Mouse (Mus musculus) limb, embryonic 14.5 days (tissue): ENCODE results near the gene Hist1h2bq. TPM values are rescaled to one million over a fixed set of nuclear protein-coding genes. Genes with fewer than 3 reads are reported as not detected.
"Not testable (repeated sequence)": the region's sequence is repeated elsewhere in the genome, so short reads cannot be mapped to it uniquely, and the experiment has no call there.

Source experiments
- ATAC-seq: fragments of 200-750 bp; cut with Nextera tagmentation; 2 replicates; pipeline ENCODE4 v1.8.0; 2017; ENCODE audit warnings: low read depth, moderate number of reproducible peaks, moderate TSS enrichment; ENCODE audit not compliant: low FRiP score
- DNase-seq: peaks from one replicate; pipeline ENCODE4 v3.0.0-alpha.2; 2015; ENCODE audit warnings: low spot score
- H3K27ac ChIP-seq: fragments of 300-500 bp; sonication (generic); replicated peaks from 2 replicates; pipeline ENCODE4 v1.5.1; 2014; ENCODE audit warnings: low read depth, mild to moderate bottlenecking, low read length, moderate library complexity, mixed read lengths
- H3K27me3 ChIP-seq: fragments of 300-500 bp; sonication (generic); 2 replicates; pipeline ENCODE4 v1.6.1; 2014; ENCODE audit warnings: low read length, mixed read lengths; ENCODE audit not compliant: control insufficient read depth, insufficient read depth
- H3K36me3 ChIP-seq: fragments of 300-500 bp; sonication (generic); 2 replicates; pipeline ENCODE4 v1.6.1; 2014; ENCODE audit warnings: mild to moderate bottlenecking, low read length, moderate library complexity, mixed read lengths; ENCODE audit not compliant: control insufficient read depth, insufficient read depth
- H3K4me1 ChIP-seq: fragments of 300-500 bp; sonication (generic); 2 replicates; pipeline ENCODE4 v1.6.1; 2014; ENCODE audit warnings: antibody characterized with exemption, low read length, mixed read lengths; ENCODE audit not compliant: control insufficient read depth, insufficient read depth
- H3K4me2 ChIP-seq: fragments of 300-500 bp; sonication (generic); replicated peaks from 2 replicates; pipeline ENCODE4 v1.6.1; 2014; ENCODE audit warnings: low read depth, mild to moderate bottlenecking, low read length, moderate library complexity; ENCODE audit not compliant: severe bottlenecking
- H3K4me3 ChIP-seq: fragments of 300-500 bp; sonication (generic); replicated peaks from 2 replicates; pipeline ENCODE4 v1.5.1; 2014; ENCODE audit warnings: low read length
- H3K9ac ChIP-seq: fragments of 300-500 bp; sonication (generic); 2 replicates; pipeline ENCODE4 v1.6.1; 2014; ENCODE audit warnings: mild to moderate bottlenecking, low read depth, low read length, moderate library complexity; ENCODE audit not compliant: severe bottlenecking
- H3K9me3 ChIP-seq: fragments of 300-500 bp; sonication (generic); 2 replicates; pipeline ENCODE4 v1.6.1; 2016; ENCODE audit warnings: low read length; ENCODE audit not compliant: control insufficient read depth
- POLR2A ChIP-seq: fragments of 200-500 bp; IDR thresholded peaks from 2 replicates; pipeline ENCODE4 v1.8.0; 2012; ENCODE audit warnings: inconsistent platforms, mild to moderate bottlenecking, moderate library complexity, borderline replicate concordance; ENCODE audit not compliant: insufficient read depth, insufficient read length; ENCODE audit errors: extremely low read depth
- WGBS: fragments of 180-500 bp; shearing (Covaris S2); extraction: QIAGEN DNeasy Blood & Tissue Kit; methylation state at CpG from one replicate; pipeline ENCODE4 v1.1.7; 2014; 5-methylcytosine and 5-hydroxymethylcytosine counted together
- polyA plus RNA-seq, 2 experiments: library from polyadenylated mRNA; depleted of rRNA in 1 of 2; stranded (reverse) in 1 of 2; unstranded in 1 of 2; fragments of >200 nt; fragmentation: Nextera tagmentation in 1 of 2; extraction: Ambion mirVana in 1 of 2; gene quantifications; 2 replicates each; pipeline versions ENCODE4 v1.2.1 to v1.2.3; 2012 to 2014

Gene Hist1h2bq
- polyA plus RNA-seq, 2 experiments: 18.4 to 20.2 TPM

DNA sequence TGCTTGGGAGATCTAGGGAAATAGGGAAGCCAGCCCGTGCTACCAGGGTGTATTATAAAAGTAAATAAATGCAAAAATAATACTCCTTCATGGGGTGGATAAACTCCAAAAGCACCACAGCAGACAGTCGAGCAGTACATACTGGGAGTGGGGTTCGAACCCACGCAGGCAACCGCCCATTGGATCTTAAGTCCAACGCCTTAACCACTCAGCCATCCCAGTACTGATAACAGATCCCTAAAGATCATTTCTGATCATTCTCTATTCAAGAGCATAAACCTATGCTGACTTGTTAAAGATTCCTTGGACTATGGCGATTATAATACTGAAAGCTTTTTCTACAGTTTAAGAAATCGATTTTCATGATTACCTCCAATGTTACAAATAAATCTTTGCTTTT, 37.9 kb upstream of the Hist1h2bq start:
- Histone ChIP-seq H3K36me3 (no peaks in the 10 kb centered on the region), H3K9me3 (no peaks in the 10 kb centered on the region), H3K4me1 (no peaks in the 10 kb centered on the region), H3K27ac (no peak overlapping the region), H3K9ac (no peak overlapping the region), H3K27me3 (no peaks in the 10 kb centered on the region), H3K4me3 (no peak overlapping the region), H3K4me2 (no peak overlapping the region)
- 18% methylated on average over 8 of the region's 8 CpGs for WGBS
- TF ChIP-seq POLR2A: no peak
- ATAC-seq: no peak
- no peak for DNase-seq

DNA sequence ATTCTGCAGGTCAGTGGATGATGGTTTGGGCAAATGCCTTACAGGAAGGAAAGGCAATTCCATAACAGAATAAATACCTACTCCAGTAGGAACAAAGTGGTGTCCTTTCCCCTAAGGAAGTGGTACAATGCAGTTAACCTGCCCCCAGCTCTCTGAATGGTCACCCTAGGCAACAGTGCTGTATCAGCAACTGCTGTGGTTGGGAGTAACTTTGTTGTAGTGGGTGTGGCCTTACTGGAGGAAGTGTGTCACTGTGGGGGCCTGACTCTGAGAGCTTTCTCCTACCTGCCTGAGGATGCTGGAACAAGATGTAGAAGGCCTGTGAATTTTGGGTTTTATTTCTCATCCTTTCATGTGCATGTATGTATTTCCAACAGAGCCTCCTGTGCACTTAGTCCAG, 36.4 kb upstream of the Hist1h2bq start:
- not testable (repeated sequence) for H3K9me3 ChIP-seq, H3K27me3 ChIP-seq, DNase-seq, H3K4me3 ChIP-seq, H3K36me3 ChIP-seq, ATAC-seq, H3K4me1 ChIP-seq, H3K9ac ChIP-seq, H3K27ac ChIP-seq, H3K4me2 ChIP-seq

DNA sequence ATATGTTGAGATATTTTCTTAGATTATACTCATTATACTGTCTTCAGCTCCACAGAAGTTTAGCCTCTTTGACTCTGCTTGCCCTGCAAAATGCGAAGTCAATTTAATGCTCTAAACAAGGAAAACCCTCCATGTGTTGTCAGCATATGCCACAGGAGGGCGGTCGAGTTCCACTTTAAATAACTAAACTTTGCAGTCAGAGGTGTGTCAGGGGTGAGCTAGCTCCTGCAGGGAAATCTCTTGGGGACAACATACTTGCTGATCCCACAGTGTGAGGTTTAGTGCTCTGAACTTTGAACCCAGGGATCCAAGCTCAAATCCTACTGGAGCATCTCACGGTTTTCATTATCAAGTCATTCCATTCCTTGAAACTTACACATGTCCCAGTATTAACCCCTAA, 30.5 kb upstream of the Hist1h2bq start:
- H3K36me3 ChIP-seq, H3K4me3 ChIP-seq, H3K9ac ChIP-seq, H3K4me2 ChIP-seq, H3K9me3 ChIP-seq, DNase-seq, H3K27ac ChIP-seq, H3K27me3 ChIP-seq, H3K4me1 ChIP-seq: not testable (repeated sequence)
- ATAC-seq: peak; percentile 78
- no CpG with 5 or more reads among the region's 4 CpGs for WGBS

DNA sequence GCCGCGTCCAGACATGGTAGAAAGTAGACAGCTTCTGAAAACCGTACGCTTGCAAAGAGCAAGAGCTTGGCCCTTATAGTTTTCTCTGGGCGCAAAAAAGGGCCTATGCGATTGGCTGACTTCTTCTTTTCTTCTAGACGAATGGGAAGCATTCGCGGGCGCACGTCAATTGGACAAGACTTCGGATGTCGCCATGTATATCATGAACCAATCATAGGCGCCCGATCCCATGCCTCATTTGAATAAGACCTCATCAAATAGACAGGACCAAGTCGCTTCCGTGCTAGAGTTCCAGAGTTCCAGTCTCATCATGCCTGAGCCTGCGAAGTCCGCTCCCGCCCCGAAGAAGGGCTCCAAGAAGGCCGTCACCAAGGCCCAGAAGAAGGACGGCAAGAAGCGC, 23.5 kb upstream of the Hist1h2bq start, which contains the start of the genes Hist1h2ap and Hist1h2br:
Gene Hist1h2ap (minus strand): TSS at position 47 of the 400 bp plus-strand sequence.
Gene Hist1h2br (plus strand): TSS at position 283 of the 400 bp plus-strand sequence.
- H3K4me2 ChIP-seq, DNase-seq, H3K4me3 ChIP-seq, H3K4me1 ChIP-seq, H3K27ac ChIP-seq, H3K9me3 ChIP-seq, H3K9ac ChIP-seq, H3K36me3 ChIP-seq, H3K27me3 ChIP-seq: not testable (repeated sequence)
- peak; percentile 91 for ATAC-seq
- no CpG with 5 or more reads among the region's 24 CpGs for WGBS

DNA sequence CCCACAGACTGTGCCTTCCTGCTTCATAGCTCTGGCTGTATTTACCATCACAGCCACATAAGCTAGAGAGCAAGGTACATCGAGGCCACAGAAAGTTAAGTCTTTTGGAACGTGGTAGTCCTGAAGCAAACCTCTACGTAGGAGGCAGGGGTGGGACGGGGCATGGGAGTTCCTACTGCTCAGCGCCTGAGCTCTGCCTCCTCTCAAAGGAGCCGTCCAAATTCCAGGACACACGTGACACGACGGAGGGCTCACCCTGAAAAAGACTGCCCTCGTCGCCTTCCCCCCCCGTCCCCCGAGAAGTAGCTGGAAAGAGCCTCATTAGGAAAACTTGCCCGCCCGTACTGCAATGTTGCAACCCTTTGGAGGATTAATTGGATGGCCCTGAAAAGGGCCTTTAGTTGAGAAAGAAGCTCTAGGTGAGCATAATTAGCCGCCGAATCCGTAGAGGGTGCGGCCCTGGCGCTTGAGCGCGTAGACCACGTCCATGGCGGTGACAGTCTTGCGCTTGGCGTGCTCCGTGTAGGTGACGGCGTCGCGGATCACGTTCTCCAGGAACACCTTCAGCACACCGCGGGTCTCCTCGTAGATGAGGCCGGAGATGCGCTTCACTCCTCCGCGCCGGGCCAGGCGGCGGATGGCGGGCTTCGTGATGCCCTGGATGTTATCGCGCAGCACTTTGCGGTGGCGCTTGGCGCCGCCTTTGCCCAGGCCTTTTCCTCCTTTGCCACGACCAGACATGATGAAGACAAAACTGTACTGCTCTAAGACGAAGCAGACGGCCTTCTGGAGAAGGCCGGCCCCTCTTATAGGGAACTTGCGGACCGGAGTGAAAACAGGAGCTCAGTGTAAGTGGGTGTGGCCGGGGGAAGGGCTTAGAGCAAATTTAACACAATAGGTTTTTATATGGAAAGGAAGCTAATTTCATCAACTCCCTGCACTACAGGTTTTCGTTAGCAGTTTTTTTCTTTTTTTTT, 21.7 kb upstream of the Hist1h2bq start, which contains the start of gene Hist1h4n:
Gene Hist1h4n (minus strand): TSS at position 779 of the 977 bp plus-strand sequence.
- ATAC-seq: peak; percentile 82
- Histone ChIP-seq H3K4me3 (peak within 1 kb of the TSS; percentile 18), H3K4me2 (peak within 1 kb of the TSS; percentile 26; the same call in 1 of the 2 replicates)
- H3K27me3 ChIP-seq, H3K36me3 ChIP-seq, H3K4me1 ChIP-seq, DNase-seq, H3K27ac ChIP-seq, H3K9ac ChIP-seq, H3K9me3 ChIP-seq: not testable (repeated sequence)
- WGBS: 0% methylated on average over 9 of the region's 58 CpGs
